Comparison of ENCODE assay signal across 8 mouse cellular contexts in the genomic region with DNA sequence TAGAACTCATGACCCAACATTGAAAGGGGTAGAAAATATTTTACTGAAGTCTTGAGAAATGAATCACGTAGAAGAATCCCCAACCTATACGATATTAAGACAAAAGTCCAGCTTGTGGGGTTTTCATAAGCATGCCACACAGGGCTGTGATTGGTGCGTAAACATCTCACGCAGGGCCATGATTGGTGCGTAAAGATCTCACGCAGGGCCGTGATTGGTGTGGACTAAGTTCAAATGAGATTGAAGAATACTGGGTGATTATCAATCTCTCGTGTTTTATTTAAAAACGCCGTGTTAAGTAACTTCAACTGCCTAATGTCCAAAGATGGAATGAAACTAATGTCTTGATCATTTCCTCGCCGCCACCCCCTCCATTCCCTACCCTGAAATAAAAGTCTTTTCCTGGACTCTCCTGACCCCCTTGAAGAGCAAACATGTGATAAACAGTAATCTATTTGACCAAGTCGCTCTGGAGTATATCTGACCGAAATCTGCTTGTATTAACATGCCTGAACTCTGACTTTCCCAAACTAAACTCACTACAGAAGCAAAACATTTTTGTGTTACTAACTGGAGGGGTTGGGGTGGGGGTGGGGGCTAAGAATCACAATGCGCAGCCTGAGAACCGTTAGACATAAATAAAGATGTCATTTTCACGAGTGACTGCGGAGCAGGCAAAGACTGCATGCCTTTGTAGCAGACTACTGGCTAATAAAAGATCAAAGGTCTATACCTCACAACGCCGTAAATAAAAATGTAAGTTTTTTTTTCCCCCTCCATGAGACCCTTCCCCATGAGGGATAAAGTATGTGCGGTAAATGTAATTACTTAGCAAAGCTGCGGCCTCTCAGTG. TPM values are rescaled to one million over a fixed set of nuclear protein-coding genes. Genes with fewer than 3 reads are reported as not detected.
DNase-seq lines count a peak whose midpoint lies in the region; ATAC-seq and TF ChIP-seq lines count a peak whose summit lies in the region.

No protein-coding gene starts in this region.

- H3K9me3 ChIP-seq in E14TG2a.4 (ENCODE audit: low read length), result no peaks in the 10 kb centered on the region
- H3K9me3 ChIP-seq in hindbrain, embryonic 10.5 days, result no peaks in the 10 kb centered on the region
- H3K9me3 ChIP-seq in liver, postnatal 0 days (ENCODE audit: low read length), result no peaks in the 10 kb centered on the region

- no peak for DNase-seq in gastrocnemius, adult 2 months
- DNase-seq in gastrocnemius, adult 8-10 months (ENCODE audit: low spot score in 2 of 2), result no peak
- no peak for DNase-seq in hindbrain, embryonic 10.5 days (ENCODE audit: low spot score)
- no peak for DNase-seq in liver, postnatal 0 days
- DNase-seq in urinary bladder, postnatal 14 days (ENCODE audit: low spot score), result no peak
- no peak for DNase-seq in adrenal gland, postnatal 36 days
- DNase-seq in thymus, adult 18-20 months, result no peak

- intact Hi-C loops in gastrocnemius, adult 2 months (cut with DNase I), result no loop called here

- no peak for TF ChIP-seq EP300 in liver, postnatal 0 days (IDR thresholded peaks at IDR 0.05; ENCODE audit: low read depth)

- H3K36me3 ChIP-seq in E14TG2a.4 (ENCODE audit: insufficient read depth, low read length), result no peaks in the 10 kb centered on the region
- no peaks in the 10 kb centered on the region for H3K36me3 ChIP-seq in hindbrain, embryonic 10.5 days
- H3K36me3 ChIP-seq in liver, postnatal 0 days (replicated peaks; ENCODE audit: insufficient read depth, low read length), result no peaks in the 10 kb centered on the region

- ATAC-seq in liver, postnatal 0 days, result no peak

- no peak overlapping the region for H3K27ac ChIP-seq in gastrocnemius, adult 2 months
- peak overlapping the region; percentile 4; the same call in 1 of the 2 replicates for H3K27ac ChIP-seq in hindbrain, embryonic 10.5 days
- no peak overlapping the region for H3K27ac ChIP-seq in liver, postnatal 0 days (ENCODE audit: low read depth)

- H3K27me3 ChIP-seq in E14TG2a.4 (ENCODE audit: insufficient read depth, low read length), result peaks cover 40% of the 10 kb centered on the region
- H3K27me3 ChIP-seq in hindbrain, embryonic 10.5 days (ENCODE audit: insufficient read depth, poor library complexity, severe bottlenecking), result no peaks in the 10 kb centered on the region
- H3K27me3 ChIP-seq in liver, postnatal 0 days (ENCODE audit: insufficient read depth, low read length), result no peaks in the 10 kb centered on the region

- TF ChIP-seq CTCF in gastrocnemius, adult 2 months (IDR thresholded peaks at IDR 0.05), result no peak
- TF ChIP-seq CTCF in E14TG2a.4 (conservative IDR thresholded peaks at IDR 0.05; ENCODE audit: low read length), result no peak
- no peak for TF ChIP-seq CTCF in liver, postnatal 0 days (IDR thresholded peaks at IDR 0.05; ENCODE audit: low read depth)

- H3K4me1 ChIP-seq in E14TG2a.4 (replicated peaks; ENCODE audit: low read depth, low read length), result peaks cover 24% of the 10 kb centered on the region
- H3K4me1 ChIP-seq in hindbrain, embryonic 10.5 days (replicated peaks), result peaks cover 24% of the 10 kb centered on the region
- H3K4me1 ChIP-seq in liver, postnatal 0 days (ENCODE audit: insufficient read depth), result peaks cover 6% of the 10 kb centered on the region; the same call in 1 of the 2 replicates

- 77% methylated on average over 22 of the region's 22 CpGs for WGBS in hindbrain, embryonic 10.5 days
- 56% methylated on average over 22 of the region's 22 CpGs for WGBS in liver, postnatal 0 days (ENCODE audit: insufficient replicate concordance)

- H3K9ac ChIP-seq in liver, postnatal 0 days (replicated peaks), result no peak overlapping the region

- H3K4me2 ChIP-seq in liver, postnatal 0 days (ENCODE audit: low read depth, low read length), result peak overlapping the region; percentile 54

- peak overlapping the region; percentile 50 for H3K4me3 ChIP-seq in gastrocnemius, adult 2 months
- H3K4me3 ChIP-seq in E14TG2a.4 (replicated peaks; ENCODE audit: low read length), result peak overlapping the region; percentile 35; the same call in 1 of the 2 replicates
- peak overlapping the region; percentile 24 for H3K4me3 ChIP-seq in hindbrain, embryonic 10.5 days
- 0 out of 2 replicates have a peak overlapping the region, but pooled peaks have one; percentile 4 for H3K4me3 ChIP-seq in liver, postnatal 0 days (ENCODE audit: low read depth, low read length)

RNA-seq across cellular contexts. Expression of gene Msrb3, which starts 27.0 kb away (rescaled TPM):
- 100 to 1,000 TPM; 111 to 116 TPM for total RNA-seq in gastrocnemius, adult 2 months (2021)
- 100 to 1,000 TPM; 115 to 149 (median 130) TPM for total RNA-seq in gastrocnemius, adult 8-10 months (2022)
- 3.1 and 4.5 TPM in 2 replicates for polyA plus RNA-seq in hindbrain, embryonic 10.5 days (2016; fragmentation: Nextera tagmentation; extraction: Ambion mirVana)
- 2.5 and 2.7 TPM in 2 replicates for polyA plus RNA-seq in liver, postnatal 0 days (2015; fragmentation: Nextera tagmentation; extraction: Ambion mirVana)
- 10 to 100 TPM; 47.1 to 68.1 TPM for total RNA-seq in adrenal gland, postnatal 36 days (2021)
